Mouse (Mus musculus): ENCODE measurements around the gene Fam216b. TPM values are rescaled to one million over a fixed set of nuclear protein-coding genes. Genes with fewer than 3 reads are reported as not detected.

The Fam216b gene
- under 1 TPM in 1 of 2 experiments, not detected in 1; 0.50 TPM for total RNA-seq (2021)

DNA sequence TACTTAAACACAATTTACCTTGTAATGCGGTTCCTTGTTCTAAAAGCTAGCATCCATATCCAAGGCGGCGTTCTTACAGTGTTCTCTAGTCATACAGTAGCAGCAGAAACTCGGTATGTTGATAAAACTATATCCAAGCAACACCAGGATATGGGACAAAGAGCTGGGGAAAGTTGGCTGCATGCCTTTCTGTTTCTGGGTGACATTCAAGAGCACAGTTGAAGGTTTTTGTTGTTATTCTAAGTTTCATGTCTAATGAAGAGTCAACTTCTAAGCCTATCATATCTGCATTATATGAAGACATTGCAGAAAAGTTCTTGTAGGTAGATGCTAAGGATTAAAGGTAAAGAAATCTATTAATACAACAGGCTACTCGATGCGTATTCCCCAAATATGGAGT is at the start of gene Fam216b:
Fam216b (minus strand) TSS at position 101 of the 400 bp plus-strand sequence.
- DNase-seq: peak; percentile 34 to 44
- intact Hi-C loops (cut with DNase I): no loop called here

- intact Hi-C loops (cut with DNase I): no loop called here
Observed at GRCm38 (mm10) chr14:78132368-78133052, 43.7 kb upstream of the Fam216b start.

GRCm38 (mm10) chr14:78126670-78127069 is 37.9 kb upstream of the Fam216b start:
- intact Hi-C loops (cut with DNase I): no loop called here

More at GRCm38 (mm10) chr14:78132368-78133052, 43.7 kb upstream of the Fam216b start:
- DNase-seq: no peak

GRCm38 (mm10) chr14:78120286-78120685 is 31.5 kb upstream of the Fam216b start:
- intact Hi-C loops (cut with DNase I): no loop called here
- DNase-seq: no peak

More at GRCm38 (mm10) chr14:78126670-78127069, 37.9 kb upstream of the Fam216b start:
- no peak for DNase-seq

- intact Hi-C loops (cut with DNase I): no loop called here
Observed at GRCm38 (mm10) chr14:78119449-78120200, 30.8 kb upstream of the Fam216b start.

GRCm38 (mm10) chr14:78117671-78118070 is 28.9 kb upstream of the Fam216b start:
- DNase-seq: no peak
- intact Hi-C loops (cut with DNase I): no loop called here

More at GRCm38 (mm10) chr14:78119449-78120200, 30.8 kb upstream of the Fam216b start:
- no peak for DNase-seq

DNA sequence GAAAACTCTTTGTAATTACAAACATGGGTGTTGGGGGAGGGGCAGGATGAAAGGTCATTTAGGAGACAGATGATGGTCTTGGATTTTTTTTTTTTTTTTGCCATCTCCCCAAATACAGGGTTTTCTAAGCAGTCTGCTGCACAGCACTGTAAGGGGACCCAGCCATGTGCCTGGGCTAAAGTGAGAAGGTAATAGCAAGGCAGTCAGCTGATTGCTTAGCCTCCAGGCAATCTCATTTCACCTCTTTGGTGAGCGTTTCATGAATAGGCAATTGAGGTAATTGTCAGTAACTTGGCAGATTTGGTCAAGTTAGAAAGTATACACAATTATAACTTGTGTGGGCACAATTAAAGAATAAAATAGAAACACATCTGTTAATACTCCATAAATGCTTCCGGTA is 28.5 kb upstream of the Fam216b start:
- intact Hi-C loops (cut with DNase I): no loop called here
- no peak for DNase-seq

DNA sequence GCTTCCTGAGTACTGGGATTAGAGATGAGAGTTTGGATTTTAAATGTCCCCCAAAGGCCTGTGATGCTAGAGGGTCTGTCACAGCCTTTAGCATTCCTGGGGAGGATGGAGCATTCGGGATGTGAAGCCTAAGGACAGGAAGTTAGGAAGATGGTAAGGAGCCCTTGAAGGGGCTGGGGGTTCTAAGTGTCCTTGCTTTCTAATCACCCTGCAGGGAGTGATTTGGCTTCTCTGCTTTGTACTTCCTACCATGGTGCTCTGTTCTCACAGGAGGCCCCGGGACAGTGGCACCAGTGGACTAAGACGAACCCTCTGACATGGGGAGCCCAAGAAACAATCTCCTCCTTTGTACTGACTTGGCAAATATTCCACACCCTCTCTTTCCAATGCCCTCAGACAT is 23.7 kb upstream of the Fam216b start:
- no peak for DNase-seq
- intact Hi-C loops (cut with DNase I): no loop called here

DNA sequence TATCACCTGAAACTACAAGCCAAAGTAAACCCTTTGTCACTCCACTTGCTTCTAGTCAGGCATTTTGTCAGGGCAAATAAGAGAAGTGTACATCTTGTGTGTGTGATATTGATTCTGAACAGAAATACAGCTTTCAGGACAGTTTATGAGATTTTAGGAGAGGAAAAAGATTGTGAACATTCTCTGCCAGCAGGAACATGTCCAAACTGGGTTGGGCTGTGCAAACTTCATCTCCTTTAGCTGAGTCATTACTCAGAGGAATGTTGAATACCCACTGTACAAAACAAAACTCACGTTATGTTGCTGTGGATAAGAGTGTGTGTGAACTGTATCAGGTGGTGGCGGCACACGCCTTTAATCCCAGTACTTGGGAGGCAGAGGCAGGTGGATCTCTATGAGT is 22.1 kb upstream of the Fam216b start:
- intact Hi-C loops (cut with DNase I): no loop called here
- peak in 1 of 2 experiments; percentile 10 for DNase-seq

DNA sequence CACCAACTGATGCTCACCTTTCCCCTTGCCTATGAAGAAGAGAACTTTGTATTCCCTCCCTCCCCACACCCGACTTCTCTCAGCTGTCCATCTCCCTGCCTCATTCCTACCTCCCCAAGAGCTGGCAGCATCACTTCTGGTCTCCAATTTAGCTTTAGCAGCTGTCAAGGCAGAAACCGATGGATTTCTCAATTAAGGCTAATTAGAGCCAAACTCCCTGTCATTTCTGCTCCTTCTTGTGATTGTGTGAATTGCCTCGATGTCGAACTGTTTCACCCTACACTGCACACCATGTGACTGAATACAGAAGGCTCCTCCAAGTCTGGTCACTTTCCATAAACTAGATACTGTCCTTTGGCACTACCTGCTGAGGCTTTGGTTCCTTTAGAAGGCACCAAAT is 20.6 kb upstream of the Fam216b start:
- DNase-seq: no peak
- intact Hi-C loops (cut with DNase I): no loop called here

GRCm38 (mm10) chr14:78108388-78108787 is 19.6 kb upstream of the Fam216b start:
- intact Hi-C loops (cut with DNase I): no loop called here

GRCm38 (mm10) chr14:78089591-78089990 is 784 bp upstream of the Fam216b start:
- DNase-seq: no peak
- intact Hi-C loops (cut with DNase I): no loop called here

More at GRCm38 (mm10) chr14:78108388-78108787, 19.6 kb upstream of the Fam216b start:
- DNase-seq: no peak

- intact Hi-C loops (cut with DNase I): no loop called here
- no peak for DNase-seq
Observed at GRCm38 (mm10) chr14:78083465-78083864, 5.3 kb downstream of the Fam216b start.

- DNase-seq: no peak
- intact Hi-C loops (cut with DNase I): no loop called here
Observed at GRCm38 (mm10) chr14:78077508-78077907, 11.3 kb downstream of the Fam216b start.

GRCm38 (mm10) chr14:78065938-78066710 is 22.7 kb downstream of the Fam216b start:
- intact Hi-C loops (cut with DNase I): no loop called here
- DNase-seq: no peak

GRCm38 (mm10) chr14:78062484-78062883 is 26.3 kb downstream of the Fam216b start:
- DNase-seq: no peak
- intact Hi-C loops (cut with DNase I): no loop called here

DNA sequence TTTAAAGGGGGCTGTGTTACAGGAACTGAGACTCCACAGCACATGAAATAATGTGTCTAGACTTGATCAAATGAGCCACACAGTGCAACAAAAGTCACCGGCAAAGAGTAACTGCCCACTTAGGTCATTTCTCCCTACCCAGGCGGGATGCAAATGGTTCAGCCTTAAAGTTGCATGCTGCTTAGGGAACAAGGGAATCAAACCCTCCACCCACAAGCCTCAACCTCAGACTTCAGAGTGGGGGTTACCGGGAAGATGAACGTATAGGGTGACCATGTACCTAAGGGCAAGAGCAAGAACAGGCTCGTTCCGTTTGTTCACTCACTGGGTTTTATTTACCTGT is 28.2 kb downstream of the Fam216b start:
- intact Hi-C loops (cut with DNase I): no loop called here
- no peak for DNase-seq

- DNase-seq: no peak
- intact Hi-C loops (cut with DNase I): no loop called here
Observed at GRCm38 (mm10) chr14:78059878-78060608, 28.8 kb downstream of the Fam216b start.

DNA sequence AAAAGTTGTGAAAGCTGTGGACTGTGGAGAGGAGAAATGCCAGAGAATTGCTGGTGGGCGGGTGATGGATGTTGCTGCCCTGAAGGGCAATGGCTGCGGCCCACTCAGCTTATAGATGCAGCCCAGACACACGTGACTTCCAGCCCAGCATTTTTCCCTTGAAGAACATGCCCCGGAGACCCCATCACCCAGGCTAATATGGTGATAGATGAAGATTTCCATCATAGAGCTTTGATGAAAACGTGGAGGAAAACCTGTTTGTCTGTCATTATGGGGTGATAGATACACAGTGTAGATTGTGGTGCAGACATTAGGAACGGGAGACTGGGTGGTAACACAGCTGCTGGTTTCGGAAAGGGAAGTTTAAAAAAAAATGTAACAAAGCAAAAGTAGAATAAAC is 31.4 kb downstream of the Fam216b start:
- intact Hi-C loops (cut with DNase I): no loop called here
- no peak for DNase-seq

GRCm38 (mm10) chr14:78056371-78056770 is 32.4 kb downstream of the Fam216b start:
- intact Hi-C loops (cut with DNase I): no loop called here
- DNase-seq: no peak

DNA sequence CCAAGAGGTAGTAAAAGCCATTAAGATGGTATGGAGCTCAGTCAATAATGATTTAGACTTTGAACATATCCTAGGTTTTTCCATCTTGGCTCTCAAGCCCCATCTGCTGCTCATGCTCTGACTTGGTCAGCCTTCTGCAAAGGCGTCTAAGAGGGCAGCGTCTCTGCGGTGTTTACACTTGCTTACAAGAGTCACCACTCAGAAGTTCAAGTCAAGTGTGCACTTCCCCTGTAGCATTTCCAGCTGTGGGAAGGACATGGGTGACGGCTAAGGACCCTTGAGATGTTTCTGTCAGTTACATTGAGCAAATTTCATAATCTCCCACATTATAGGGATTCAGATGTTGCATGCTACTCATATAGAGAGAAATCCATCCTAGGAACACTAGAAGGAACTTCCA is 40.1 kb downstream of the Fam216b start:
- intact Hi-C loops (cut with DNase I): no loop called here
- no peak for DNase-seq
